Mouse (Mus musculus) spleen, adult 2 months (tissue): ENCODE data around the gene 1700034J05Rik.

ENCODE experiments used
- CTCF ChIP-seq: fragments of 200-500 bp; IDR thresholded peaks from 2 replicates; pipeline ENCODE4 v1.5.1; 2011; ENCODE audit warnings: mild to moderate bottlenecking, inconsistent platforms; ENCODE audit not compliant: insufficient read depth, insufficient read length, insufficient replicate concordance; ENCODE audit errors: extremely low read depth
- POLR2A ChIP-seq: fragments of 200-500 bp; IDR thresholded peaks from 2 replicates; pipeline ENCODE4 v1.6.1; 2011; ENCODE audit warnings: low read depth, low read length, inconsistent platforms

DNA sequence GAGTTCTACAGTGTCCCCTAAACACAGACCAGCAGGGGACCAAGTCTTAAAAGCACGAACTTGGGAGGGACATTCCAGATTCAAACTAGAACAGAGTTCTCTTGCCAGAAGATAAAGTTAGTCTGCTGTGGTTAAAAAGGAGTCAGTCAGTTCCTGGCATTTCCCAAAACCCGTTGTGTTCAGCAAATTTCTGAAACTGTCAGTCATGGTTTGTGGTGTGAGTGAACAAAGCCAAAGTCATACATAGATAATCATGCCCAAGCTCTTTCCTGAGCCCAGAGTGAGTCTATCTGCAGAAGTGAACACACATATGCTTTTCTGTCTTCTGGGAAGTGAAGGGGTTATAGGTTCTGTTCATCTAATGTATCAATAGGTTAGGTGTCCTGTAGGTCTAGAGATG, 45.4 kb downstream of the 1700034J05Rik start:
- TF ChIP-seq CTCF = no peak
- TF ChIP-seq POLR2A = no peak
